Mouse (Mus musculus): Measurements from ENCODE around the gene Trp53tg5. TPM values are rescaled to one million over a fixed set of nuclear protein-coding genes. Genes with fewer than 3 reads are reported as not detected.
A peak's percentile ranks its signal among the peaks of the same experiment; 100 is the strongest.

The Trp53tg5 gene
- polyA plus RNA-seq, 1 experiment from 2014 or later, result not detected

- Histone ChIP-seq H3K4me2 (replicated peaks; ENCODE audit: low read depth, low read length) (no peak overlapping the region), H3K9ac (replicated peaks; ENCODE audit: low read depth) (no peak overlapping the region), H3K9me3 (ENCODE audit: low read length) (no peaks in the 10 kb centered on the region), H3K27me3 (replicated peaks; ENCODE audit: insufficient read depth, low read length) (no peaks in the 10 kb centered on the region), H3K4me3 (ENCODE audit: low read depth, low read length) (no peak overlapping the region), H3K27ac (ENCODE audit: low read length) (peak overlapping the region; percentile 71), H3K4me1 (ENCODE audit: insufficient read depth, low read depth, low read length) (no peaks in the 10 kb centered on the region), H3K36me3 (ENCODE audit: insufficient read depth, low read length) (no peaks in the 10 kb centered on the region)
- 29% methylated on average over 5 of the region's 5 CpGs for WGBS
- ATAC-seq (peak; percentile 70), DNase-seq (ENCODE audit: low spot score) (peak; percentile 66)
- 0 out of 2 replicates have a peak, but pooled peaks have one; percentile 5 for TF ChIP-seq EP300 (IDR thresholded peaks at IDR 0.05)
- no peak for TF ChIP-seq CTCF (IDR thresholded peaks at IDR 0.05)
Observed at GRCm38 (mm10) chr2:164510621-164511190, 37.2 kb upstream of the Trp53tg5 start.

GRCm38 (mm10) chr2:164507811-164508210, 34.3 kb upstream of the Trp53tg5 start:
- Histone ChIP-seq H3K4me3 (ENCODE audit: low read depth, low read length) (no peak overlapping the region), H3K4me2 (replicated peaks; ENCODE audit: low read depth, low read length) (no peak overlapping the region), H3K4me1 (ENCODE audit: insufficient read depth, low read depth, low read length) (no peaks in the 10 kb centered on the region), H3K36me3 (ENCODE audit: insufficient read depth, low read length) (peaks cover 22% of the 10 kb centered on the region), H3K27ac (ENCODE audit: low read length) (no peak overlapping the region), H3K27me3 (replicated peaks; ENCODE audit: insufficient read depth, low read length) (no peaks in the 10 kb centered on the region), H3K9me3 (ENCODE audit: low read length) (peaks cover 6% of the 10 kb centered on the region; the same call in 1 of the 2 replicates), H3K9ac (replicated peaks; ENCODE audit: low read depth) (no peak overlapping the region)
- 89% methylated on average over 18 of the region's 19 CpGs for WGBS
- ATAC-seq, result no peak
- TF ChIP-seq CTCF (IDR thresholded peaks at IDR 0.05) (no peak), EP300 (IDR thresholded peaks at IDR 0.05) (no peak)
- no peak for DNase-seq (ENCODE audit: low spot score)

- H3K9ac ChIP-seq (replicated peaks; ENCODE audit: low read depth), result no peak overlapping the region
- H3K4me3 ChIP-seq (ENCODE audit: low read depth, low read length), result no peak overlapping the region
- ATAC-seq, result no peak
- no peaks in the 10 kb centered on the region for H3K4me1 ChIP-seq (ENCODE audit: insufficient read depth, low read depth, low read length)
- H3K9me3 ChIP-seq (ENCODE audit: low read length), result peaks cover 6% of the 10 kb centered on the region; the same call in 1 of the 2 replicates
- no peak for TF ChIP-seq EP300 (IDR thresholded peaks at IDR 0.05)
- TF ChIP-seq CTCF (IDR thresholded peaks at IDR 0.05), result no peak
- peaks cover 27% of the 10 kb centered on the region for H3K36me3 ChIP-seq (ENCODE audit: insufficient read depth, low read length)
- WGBS, result 82% methylated on average over 4 of the region's 4 CpGs
- no peak for DNase-seq (ENCODE audit: low spot score)
- H3K4me2 ChIP-seq (replicated peaks; ENCODE audit: low read depth, low read length), result no peak overlapping the region
- no peaks in the 10 kb centered on the region for H3K27me3 ChIP-seq (replicated peaks; ENCODE audit: insufficient read depth, low read length)
- H3K27ac ChIP-seq (ENCODE audit: low read length), result no peak overlapping the region
Observed at GRCm38 (mm10) chr2:164505619-164506347, 32.3 kb upstream of the Trp53tg5 start.

- Histone ChIP-seq H3K4me1 (ENCODE audit: insufficient read depth, low read depth, low read length) (no peaks in the 10 kb centered on the region), H3K27me3 (replicated peaks; ENCODE audit: insufficient read depth, low read length) (no peaks in the 10 kb centered on the region), H3K4me2 (replicated peaks; ENCODE audit: low read depth, low read length) (no peak overlapping the region), H3K9ac (replicated peaks; ENCODE audit: low read depth) (no peak overlapping the region), H3K4me3 (ENCODE audit: low read depth, low read length) (no peak overlapping the region), H3K9me3 (ENCODE audit: low read length) (peaks cover 6% of the 10 kb centered on the region; the same call in 1 of the 2 replicates), H3K36me3 (ENCODE audit: insufficient read depth, low read length) (peaks cover 27% of the 10 kb centered on the region), H3K27ac (ENCODE audit: low read length) (no peak overlapping the region)
- TF ChIP-seq CTCF (IDR thresholded peaks at IDR 0.05), result peak; percentile 17; the same call in 1 of the 2 replicates
- no peak for TF ChIP-seq EP300 (IDR thresholded peaks at IDR 0.05)
- WGBS, result 99% methylated on average over 3 of the region's 3 CpGs
- DNase-seq (ENCODE audit: low spot score), result no peak
- no peak for ATAC-seq
Observed at GRCm38 (mm10) chr2:164504919-164505318, 31.4 kb upstream of the Trp53tg5 start.

- no peak overlapping the region for H3K4me2 ChIP-seq (replicated peaks; ENCODE audit: low read depth, low read length)
- no peak overlapping the region for H3K4me3 ChIP-seq (ENCODE audit: low read depth, low read length)
- WGBS, result 79% methylated on average over 7 of the region's 7 CpGs
- peaks cover 27% of the 10 kb centered on the region for H3K36me3 ChIP-seq (ENCODE audit: insufficient read depth, low read length)
- no peak for TF ChIP-seq CTCF (IDR thresholded peaks at IDR 0.05)
- TF ChIP-seq EP300 (IDR thresholded peaks at IDR 0.05), result no peak
- no peaks in the 10 kb centered on the region for H3K27me3 ChIP-seq (replicated peaks; ENCODE audit: insufficient read depth, low read length)
- no peak overlapping the region for H3K27ac ChIP-seq (ENCODE audit: low read length)
- peaks cover 6% of the 10 kb centered on the region; the same call in 1 of the 2 replicates for H3K9me3 ChIP-seq (ENCODE audit: low read length)
- no peak for DNase-seq (ENCODE audit: low spot score)
- H3K9ac ChIP-seq (replicated peaks; ENCODE audit: low read depth), result no peak overlapping the region
- peaks cover 9% of the 10 kb centered on the region; the same call in 1 of the 2 replicates for H3K4me1 ChIP-seq (ENCODE audit: insufficient read depth, low read depth, low read length)
- ATAC-seq, result no peak
Observed at GRCm38 (mm10) chr2:164500511-164500910, 27.0 kb upstream of the Trp53tg5 start.

- no peaks in the 10 kb centered on the region for H3K27me3 ChIP-seq (replicated peaks; ENCODE audit: insufficient read depth, low read length)
- peaks cover 5% of the 10 kb centered on the region; the same call in 1 of the 2 replicates for H3K9me3 ChIP-seq (ENCODE audit: low read length)
- peaks cover 15% of the 10 kb centered on the region for H3K36me3 ChIP-seq (ENCODE audit: insufficient read depth, low read length)
- no peak overlapping the region for H3K4me3 ChIP-seq (ENCODE audit: low read depth, low read length)
- DNase-seq (ENCODE audit: low spot score), result no peak
- 69% methylated on average over 5 of the region's 5 CpGs for WGBS
- no peak for TF ChIP-seq EP300 (IDR thresholded peaks at IDR 0.05)
- TF ChIP-seq CTCF (IDR thresholded peaks at IDR 0.05), result peak; percentile 45
- no peak overlapping the region for H3K9ac ChIP-seq (replicated peaks; ENCODE audit: low read depth)
- no peak overlapping the region for H3K4me2 ChIP-seq (replicated peaks; ENCODE audit: low read depth, low read length)
- ATAC-seq, result no peak
- no peak overlapping the region for H3K27ac ChIP-seq (ENCODE audit: low read length)
- H3K4me1 ChIP-seq (ENCODE audit: insufficient read depth, low read depth, low read length), result peaks cover 9% of the 10 kb centered on the region; the same call in 1 of the 2 replicates
Observed at GRCm38 (mm10) chr2:164499317-164499716, 25.8 kb upstream of the Trp53tg5 start.

Measured in lung, postnatal 0 days (tissue).